Mouse (Mus musculus) kidney, adult 11 months (tissue): ENCODE data around the gene Ugt1a1.
"Not testable (repeated sequence)": the region's sequence is repeated elsewhere in the genome, so short reads cannot be mapped to it uniquely, and the experiment has no call there.

Experiments
- DNase-seq: peaks from one replicate; pipeline ENCODE4 v3.0.0; 2022

Ugt1a1 gene

GRCm38 (mm10) chr1:88211812-88212211 is at the start of gene Ugt1a1:
TSS of gene Ugt1a1 (plus strand) at chr1:88211959.
- DNase-seq, result peak; percentile 61

GRCm38 (mm10) chr1:88165711-88166110 is 46.0 kb upstream of the Ugt1a1 start, which contains the start of gene Ugt1a5:
TSS of gene Ugt1a5 (plus strand) at chr1:88166012.
- no peak for DNase-seq

GRCm38 (mm10) chr1:88172190-88172589 is 39.6 kb upstream of the Ugt1a1 start:
- not testable (repeated sequence) for DNase-seq

GRCm38 (mm10) chr1:88179657-88180056 is 32.1 kb upstream of the Ugt1a1 start:
- peak; percentile 29 for DNase-seq

DNA sequence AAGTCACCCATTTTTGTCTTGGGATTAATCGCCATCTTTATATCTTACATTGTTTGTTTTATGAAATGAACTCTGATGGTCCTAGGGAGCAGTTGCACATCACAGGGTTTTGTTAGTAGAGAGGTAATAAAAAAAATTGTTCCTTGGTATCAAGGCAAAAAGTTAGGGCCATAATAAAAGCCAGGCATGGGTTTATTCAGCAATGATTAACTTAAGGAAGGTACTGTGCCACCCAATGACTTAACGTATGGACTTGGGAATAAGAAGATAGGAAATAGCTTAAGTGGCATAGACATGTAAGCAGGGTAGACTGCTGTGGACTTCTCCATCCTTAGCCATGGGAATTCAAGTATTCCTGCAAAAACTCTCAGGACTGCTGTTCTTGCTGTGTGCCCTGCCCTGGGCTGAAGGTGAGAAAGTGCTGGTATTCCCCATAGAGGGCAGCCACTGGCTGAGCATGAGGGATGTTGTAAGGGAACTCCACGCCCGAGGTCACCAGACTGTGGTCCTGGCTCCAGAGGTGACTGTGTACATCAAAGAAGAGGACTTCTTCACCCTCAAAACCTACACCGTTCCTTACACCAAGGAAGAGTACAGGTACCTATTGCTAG is 25.3 kb upstream of the Ugt1a1 start:
- DNase-seq, result no peak

- DNase-seq, result no peak
Observed at GRCm38 (mm10) chr1:88192136-88192535, 19.6 kb upstream of the Ugt1a1 start.

- DNase-seq, result peak; percentile 86
Observed at GRCm38 (mm10) chr1:88195687-88196086, 16.1 kb upstream of the Ugt1a1 start.

DNA sequence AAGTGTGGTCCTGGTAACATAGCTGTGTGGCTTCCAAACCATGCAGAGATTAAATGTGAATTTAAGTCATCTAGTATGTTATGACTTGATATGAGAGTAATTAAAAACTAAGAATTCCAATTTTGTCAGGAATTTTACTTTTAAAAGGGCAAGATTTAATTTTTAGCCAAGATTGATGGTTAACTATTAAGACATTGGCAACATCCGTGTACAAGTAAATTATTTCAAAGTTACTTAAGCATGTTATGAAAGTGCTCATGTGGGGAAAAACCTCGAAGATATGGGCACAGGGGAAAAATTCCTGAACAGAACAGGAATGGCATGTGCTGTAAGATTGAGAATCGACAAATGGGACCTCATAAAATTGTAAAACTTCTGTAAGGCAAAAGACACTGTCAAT is 14.3 kb upstream of the Ugt1a1 start:
- no peak for DNase-seq

- no peak for DNase-seq
Observed at GRCm38 (mm10) chr1:88199996-88200395, 11.8 kb upstream of the Ugt1a1 start.

GRCm38 (mm10) chr1:88200456-88200855 is 11.3 kb upstream of the Ugt1a1 start, which contains the start of gene Ugt1a2:
TSS of gene Ugt1a2 (plus strand) at chr1:88200601.
- peak; percentile 79 for DNase-seq

- DNase-seq, result peak; percentile 63
Observed at GRCm38 (mm10) chr1:88205294-88205922, 6.4 kb upstream of the Ugt1a1 start, which contains the start of gene Dnajb3. TSS of gene Dnajb3 (minus strand) at chr1:88205782.

GRCm38 (mm10) chr1:88206843-88207479 is 4.8 kb upstream of the Ugt1a1 start:
- no peak for DNase-seq

GRCm38 (mm10) chr1:88212341-88213045 is 734 bp downstream of the Ugt1a1 start:
- DNase-seq, result no peak

GRCm38 (mm10) chr1:88213061-88213460 is 1.3 kb downstream of the Ugt1a1 start:
- DNase-seq, result no peak

- DNase-seq, result no peak
Observed at GRCm38 (mm10) chr1:88213766-88214461, 2.2 kb downstream of the Ugt1a1 start.

DNA sequence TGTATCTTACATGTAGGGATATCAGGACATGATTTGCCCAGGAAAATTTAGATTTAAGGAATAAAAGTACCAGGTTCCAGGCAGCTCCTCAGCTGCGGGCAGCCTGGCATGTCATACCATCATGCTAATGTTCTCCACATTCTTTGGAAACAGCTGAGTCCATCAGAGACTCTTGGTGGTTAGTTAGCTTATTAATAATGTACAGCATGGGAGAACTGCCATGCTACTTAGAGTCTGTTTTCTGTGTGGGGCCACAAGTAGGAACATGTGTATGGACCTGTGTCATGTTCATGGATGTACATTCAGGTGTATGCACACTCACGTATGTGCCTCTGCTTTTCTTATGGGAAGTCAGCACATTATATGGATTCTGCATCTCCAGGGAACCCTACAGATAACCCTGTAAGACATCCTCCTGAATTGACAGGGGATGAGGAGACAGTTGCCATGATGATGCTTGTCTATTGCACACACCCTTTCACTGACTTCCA is 2.7 kb downstream of the Ugt1a1 start:
- DNase-seq, result no peak

DNA sequence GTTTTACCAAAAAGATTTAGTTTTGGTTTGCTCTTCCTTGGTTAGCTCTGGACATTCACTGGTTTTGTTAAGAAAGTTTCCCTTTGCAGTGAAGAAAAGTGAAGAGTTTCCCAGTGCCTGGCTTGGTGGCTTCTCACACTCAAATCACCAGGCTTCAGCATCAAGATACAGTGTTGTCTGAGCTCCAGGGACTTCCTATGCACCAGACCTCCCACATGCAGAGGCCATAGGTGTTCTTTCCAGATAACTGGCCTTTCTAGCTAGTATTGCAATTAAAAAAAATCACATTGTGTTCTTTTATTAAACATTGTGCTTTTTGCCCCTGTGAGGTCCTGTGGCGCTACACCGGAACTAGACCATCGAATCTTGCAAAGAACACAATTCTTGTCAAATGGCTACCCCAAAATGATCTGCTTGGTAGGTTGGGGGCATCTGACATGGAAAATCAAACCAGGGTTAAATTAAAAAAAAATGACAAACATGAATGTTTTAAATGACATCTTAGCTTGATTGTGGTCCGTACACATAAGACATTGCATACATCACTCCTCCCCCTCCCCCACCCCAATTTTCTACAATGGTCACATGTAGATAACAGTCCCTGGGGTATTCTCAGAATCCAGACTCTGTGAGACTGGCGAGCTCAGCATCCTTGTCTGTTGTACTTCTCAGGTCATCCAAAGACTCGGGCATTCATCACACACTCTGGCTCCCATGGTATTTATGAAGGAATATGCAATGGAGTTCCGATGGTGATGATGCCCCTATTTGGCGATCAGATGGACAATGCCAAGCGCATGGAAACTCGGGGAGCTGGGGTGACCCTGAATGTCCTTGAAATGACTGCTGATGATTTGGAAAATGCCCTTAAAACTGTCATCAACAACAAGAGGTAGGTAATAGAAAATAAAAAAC is 4.0 kb downstream of the Ugt1a1 start:
- no peak for DNase-seq

DNA sequence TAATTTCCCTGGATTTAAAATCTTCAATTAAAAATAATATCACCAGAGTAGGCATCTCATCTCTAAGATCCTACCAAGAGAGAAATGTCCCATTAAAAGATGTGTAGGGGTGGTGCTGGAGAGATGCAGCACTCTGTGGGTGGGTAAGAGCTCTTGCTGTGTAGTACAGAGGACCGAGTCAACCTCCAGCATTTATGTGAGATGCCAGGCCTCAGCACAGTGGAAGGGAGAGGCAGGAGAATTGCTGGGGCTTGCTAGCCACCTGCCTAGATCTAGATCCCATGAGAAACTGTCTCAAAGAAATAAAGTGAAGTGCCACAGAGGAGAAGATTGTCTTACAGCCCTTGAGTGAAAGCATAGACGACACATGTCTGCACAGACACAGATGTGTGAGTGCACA is 4.8 kb downstream of the Ugt1a1 start:
- DNase-seq, result no peak

- no peak for DNase-seq
Observed at GRCm38 (mm10) chr1:88217144-88217543, 5.4 kb downstream of the Ugt1a1 start.

DNA sequence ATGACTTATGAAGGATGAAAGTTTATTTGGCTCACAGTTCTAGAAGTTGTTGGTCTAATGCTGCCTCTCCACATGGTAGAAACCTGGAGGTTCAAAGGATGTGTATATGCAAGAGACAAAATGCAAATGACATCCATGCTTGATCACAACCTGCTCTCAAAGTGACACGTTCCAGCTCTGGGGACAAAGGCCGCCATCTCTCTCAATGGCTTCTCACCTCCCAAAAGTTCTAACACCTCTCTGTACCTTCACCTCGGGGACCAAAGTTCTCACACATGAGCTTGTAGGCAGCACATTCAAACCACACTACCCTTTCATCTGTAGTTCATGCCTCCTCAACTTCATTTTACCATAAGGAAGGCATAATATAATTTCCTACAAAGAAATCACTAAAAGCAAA is 5.8 kb downstream of the Ugt1a1 start:
- DNase-seq, result no peak

DNA sequence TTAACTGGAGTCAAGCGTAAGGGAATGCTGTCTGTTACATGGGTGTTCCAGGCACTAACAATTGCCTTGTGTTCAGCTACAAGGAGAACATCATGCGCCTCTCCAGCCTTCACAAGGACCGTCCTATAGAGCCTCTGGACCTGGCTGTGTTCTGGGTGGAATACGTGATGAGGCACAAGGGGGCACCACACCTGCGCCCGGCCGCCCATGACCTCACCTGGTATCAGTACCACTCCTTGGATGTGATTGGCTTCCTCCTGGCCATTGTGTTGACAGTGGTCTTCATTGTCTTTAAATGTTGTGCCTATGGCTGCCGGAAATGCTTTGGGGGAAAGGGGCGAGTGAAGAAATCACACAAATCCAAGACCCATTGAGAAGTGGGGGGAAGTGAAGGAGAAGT is 6.3 kb downstream of the Ugt1a1 start:
- no peak for DNase-seq

DNA sequence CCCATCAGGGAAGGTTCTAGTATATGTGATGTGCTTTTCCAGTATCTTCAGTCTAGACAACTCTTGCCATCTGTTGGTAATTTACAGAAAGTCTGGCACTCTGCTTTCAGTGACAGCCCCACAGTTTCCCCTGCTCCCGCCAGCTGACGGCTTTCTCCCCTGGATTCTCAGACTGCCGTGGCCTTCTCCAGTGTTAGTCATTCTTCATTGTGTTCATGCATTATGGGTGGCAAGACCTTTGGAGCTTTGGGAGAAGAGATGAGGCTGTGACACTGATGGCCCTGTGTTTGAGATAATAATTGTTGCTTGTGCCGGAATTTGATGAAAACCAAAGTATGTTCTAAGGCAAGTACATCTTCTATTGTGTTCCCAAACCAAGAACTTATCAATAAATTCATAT is 6.8 kb downstream of the Ugt1a1 start:
- DNase-seq, result no peak
